Mouse (Mus musculus): ENCODE measurements around the gene Tgfbr3l.

- TF ChIP-seq CTCF (IDR thresholded peaks at IDR 0.05; ENCODE audit: extremely low read depth, insufficient read depth, low read length) (no peak), POLR2A (IDR thresholded peaks at IDR 0.05; ENCODE audit: extremely low read depth, insufficient read depth, low read length) (no peak)
These were observed 49.8 kb downstream of the Tgfbr3l start for GRCm38 (mm10) chr8:4297822-4298221.
